Mouse (Mus musculus) c-Kit-positive CD71-positive TER-119-negative erythroid progenitor cells, embryonic 14.5 days (primary cell): Measurements from ENCODE around the gene Fam189a2.

Source experiments
- DNase-seq: peaks from one replicate; pipeline ENCODE4 v3.0.0-alpha.2; 2013; ENCODE audit warnings: low read depth

Fam189a2 gene

DNA sequence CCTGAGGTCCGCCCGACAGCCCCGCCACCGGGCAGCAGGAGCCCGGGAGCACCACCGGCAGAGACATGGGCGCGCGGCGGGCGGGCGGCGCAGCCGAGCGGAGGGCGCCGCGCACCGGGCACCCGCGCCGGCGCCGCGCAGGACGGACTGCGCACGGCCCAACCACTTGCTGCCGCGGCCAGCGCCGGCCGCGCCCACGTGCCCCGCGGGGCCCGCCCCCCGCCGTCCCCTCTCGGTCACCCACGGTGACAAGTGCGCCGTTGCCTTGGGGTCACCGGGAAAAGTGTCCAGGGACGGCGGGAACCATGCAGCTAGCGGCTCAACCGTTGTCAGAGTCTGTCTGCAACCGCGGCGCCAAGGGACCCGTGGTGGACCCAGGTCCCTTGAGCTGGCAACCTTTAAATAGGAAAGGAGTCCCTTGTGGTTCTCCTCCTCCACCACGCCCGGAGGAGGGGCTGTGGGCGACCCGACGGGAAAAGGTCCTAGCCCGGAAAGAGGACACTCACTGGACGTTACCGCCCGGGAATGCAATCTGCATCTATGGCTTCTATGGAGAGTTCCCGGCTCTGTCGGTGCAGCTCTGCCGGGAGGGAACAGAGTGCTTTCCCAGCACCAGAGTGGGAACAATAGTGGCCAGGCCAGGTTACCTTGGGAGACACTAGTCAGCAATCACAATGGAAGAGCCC, at the start of gene Fam189a2:
Fam189a2 (minus strand) TSS at position 149 of the 686 bp plus-strand sequence.
- no peak for DNase-seq

GRCm38 (mm10) chr19:24077658-24078057, 46.8 kb upstream of the Fam189a2 start:
- no peak for DNase-seq

- DNase-seq, result no peak
These were observed 45.7 kb upstream of the Fam189a2 start for GRCm38 (mm10) chr19:24076536-24076935.

DNA sequence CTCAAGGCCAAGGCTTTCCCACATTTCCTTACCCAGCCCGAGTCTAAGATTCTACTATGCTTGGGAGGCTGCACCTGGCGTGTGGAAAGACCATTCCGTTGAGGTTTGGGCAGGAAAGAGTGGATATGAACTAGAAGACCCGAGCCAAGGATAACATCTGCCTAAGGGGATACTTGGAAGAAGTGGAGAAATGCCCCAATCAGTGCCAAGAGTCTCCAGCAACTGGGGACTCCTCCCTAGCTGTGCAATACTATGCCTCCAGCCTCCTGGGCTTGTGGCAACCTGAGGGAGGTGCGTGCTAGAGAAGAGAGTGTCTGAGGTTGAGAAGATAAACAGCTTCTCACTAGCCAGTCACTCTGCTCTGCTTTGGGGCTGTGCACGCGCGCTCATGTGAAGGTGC, 45.1 kb upstream of the Fam189a2 start:
- DNase-seq, result no peak

DNA sequence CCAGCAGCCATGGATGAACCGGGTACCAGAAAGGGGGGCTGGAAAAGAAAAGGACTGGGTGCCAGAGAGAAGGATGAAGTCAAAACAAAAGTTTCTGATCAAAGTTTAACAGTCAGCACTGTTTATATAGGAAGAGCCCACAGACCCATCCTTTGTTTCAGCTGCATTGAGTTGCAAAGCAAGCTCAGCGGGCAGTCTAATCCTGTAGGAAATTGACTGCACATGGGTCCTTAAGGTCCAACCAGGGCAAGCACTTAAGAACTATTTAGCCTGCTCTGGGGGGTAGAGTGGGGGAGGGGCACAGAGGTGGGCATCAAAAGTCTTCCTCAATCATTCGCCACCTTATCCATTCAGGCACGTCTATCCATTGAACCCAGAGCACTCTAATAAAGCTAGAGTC, 42.3 kb upstream of the Fam189a2 start:
- no peak for DNase-seq

GRCm38 (mm10) chr19:24064348-24064895, 33.6 kb upstream of the Fam189a2 start:
- no peak for DNase-seq

GRCm38 (mm10) chr19:24063585-24063984, 32.8 kb upstream of the Fam189a2 start:
- no peak for DNase-seq

GRCm38 (mm10) chr19:24058851-24059250, 28.0 kb upstream of the Fam189a2 start:
- DNase-seq, result no peak

DNA sequence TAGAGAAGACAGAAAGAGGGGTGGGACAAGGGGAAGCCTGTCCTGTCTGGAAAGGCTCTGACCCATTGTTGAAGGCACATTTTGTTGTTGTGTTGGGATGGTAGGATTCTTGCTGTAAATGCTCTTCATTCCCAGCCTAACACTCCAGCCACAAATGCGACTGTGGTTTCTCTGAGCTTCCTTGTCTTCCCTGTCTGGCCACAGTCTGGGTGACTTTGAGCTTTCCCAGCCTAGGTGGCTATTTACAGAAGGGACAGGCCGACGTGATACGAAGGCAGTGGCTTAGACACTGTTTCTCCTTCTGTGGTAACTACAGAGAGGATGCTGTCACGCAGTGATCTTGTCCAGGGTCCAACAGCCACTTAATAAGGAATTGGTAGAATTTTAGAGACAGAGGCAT, 27.2 kb upstream of the Fam189a2 start:
- DNase-seq, result no peak

DNA sequence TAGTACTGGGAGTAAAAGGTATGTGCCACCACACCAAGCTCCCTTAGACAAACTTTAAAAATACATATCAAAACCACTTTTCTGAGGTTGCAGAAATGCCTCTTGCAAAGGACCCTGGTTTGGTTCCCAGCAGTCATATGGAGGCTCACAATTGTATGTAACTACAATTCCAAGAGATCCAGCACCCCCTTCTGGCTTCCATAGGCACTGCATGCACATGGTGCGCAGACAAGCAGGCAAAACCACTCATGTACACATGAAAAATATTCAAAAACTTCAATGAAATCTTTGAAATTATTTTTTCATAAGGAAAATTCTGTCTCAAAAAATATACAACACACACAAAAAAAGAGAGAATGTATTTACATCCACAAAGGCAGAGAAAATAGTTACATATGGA, 26.1 kb upstream of the Fam189a2 start:
- DNase-seq, result no peak

GRCm38 (mm10) chr19:24054904-24055303, 24.1 kb upstream of the Fam189a2 start:
- no peak for DNase-seq

GRCm38 (mm10) chr19:24054265-24054664, 23.4 kb upstream of the Fam189a2 start:
- DNase-seq, result no peak

DNA sequence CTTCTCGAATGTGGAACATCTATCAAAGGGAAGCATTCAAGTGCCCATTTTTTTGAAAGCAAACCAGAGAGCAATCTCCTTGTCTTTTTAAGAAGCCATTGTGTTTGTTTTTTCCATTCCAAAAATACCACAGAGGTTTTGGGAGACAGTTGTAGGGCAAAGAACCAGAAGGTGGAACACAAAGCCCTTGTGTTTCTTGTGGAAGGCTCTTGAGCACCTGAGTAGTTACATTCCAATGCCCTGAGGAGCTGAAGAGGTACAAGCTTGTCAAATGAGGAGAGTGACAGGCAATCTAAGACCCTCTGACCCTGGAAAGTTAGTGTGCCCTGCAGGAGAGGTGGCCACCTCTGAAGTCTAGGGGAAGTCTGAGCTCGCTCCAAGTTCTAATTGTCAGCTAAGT, 19.7 kb upstream of the Fam189a2 start:
- no peak for DNase-seq

GRCm38 (mm10) chr19:24049329-24049728, 18.5 kb upstream of the Fam189a2 start:
- no peak for DNase-seq

- DNase-seq, result no peak
These were observed 15.7 kb upstream of the Fam189a2 start for GRCm38 (mm10) chr19:24046395-24046993.

DNA sequence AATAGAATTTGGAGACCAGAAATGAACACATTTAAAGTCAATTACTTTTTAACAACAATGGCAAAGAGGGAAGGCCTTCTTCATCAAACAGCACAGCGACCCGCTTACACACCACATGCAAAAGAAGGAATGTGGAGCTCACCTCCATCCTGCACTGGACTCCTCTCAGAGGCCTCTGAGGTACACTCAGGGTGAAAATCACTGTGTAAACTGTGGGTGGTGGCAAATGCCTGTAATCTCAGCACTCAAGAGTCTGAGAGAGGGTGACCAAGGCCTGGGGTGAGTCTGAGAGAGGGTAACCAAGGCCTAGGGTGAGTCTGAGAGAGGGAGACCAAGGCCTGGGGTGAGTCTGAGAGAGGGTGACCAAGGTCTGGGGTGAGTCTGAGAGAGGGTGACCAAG, 11.6 kb upstream of the Fam189a2 start:
- DNase-seq, result no peak

DNA sequence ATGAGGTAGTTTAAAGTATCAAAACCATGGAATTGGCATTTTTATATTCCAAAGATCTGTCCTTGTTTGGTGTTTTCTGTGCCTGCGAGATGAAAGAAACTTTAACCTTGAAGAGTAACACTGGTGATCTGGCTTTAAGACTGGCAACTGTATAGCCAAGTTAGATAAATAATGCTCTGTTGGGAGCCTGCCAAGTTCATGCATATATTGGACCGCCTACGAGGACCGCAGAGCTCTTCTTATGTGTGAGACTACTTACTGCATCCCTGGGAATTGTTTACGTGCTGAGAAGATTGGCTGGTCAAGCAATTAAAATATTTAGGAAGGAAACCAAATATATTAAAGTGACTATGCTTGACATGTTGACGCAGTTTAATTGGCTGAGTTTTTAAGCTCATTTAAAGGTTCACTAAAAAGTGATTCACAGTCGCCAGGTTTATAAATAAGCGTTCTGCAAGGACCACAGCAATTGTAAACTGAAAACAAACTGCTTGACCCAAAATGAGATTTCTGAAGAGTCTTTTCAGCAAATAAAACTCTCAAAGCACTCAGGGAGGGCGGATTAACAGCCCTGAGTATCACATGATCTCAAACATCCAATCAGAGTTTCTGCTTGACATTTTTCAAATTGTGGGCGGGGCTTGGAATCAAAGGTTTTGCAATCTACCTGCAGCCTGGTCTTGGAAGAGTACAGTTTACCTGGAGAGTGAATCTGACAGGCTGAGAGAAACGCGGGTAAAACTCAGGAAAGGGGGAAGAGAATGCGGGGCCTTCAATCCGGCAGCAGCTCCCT, 8.4 kb upstream of the Fam189a2 start:
- no peak for DNase-seq

DNA sequence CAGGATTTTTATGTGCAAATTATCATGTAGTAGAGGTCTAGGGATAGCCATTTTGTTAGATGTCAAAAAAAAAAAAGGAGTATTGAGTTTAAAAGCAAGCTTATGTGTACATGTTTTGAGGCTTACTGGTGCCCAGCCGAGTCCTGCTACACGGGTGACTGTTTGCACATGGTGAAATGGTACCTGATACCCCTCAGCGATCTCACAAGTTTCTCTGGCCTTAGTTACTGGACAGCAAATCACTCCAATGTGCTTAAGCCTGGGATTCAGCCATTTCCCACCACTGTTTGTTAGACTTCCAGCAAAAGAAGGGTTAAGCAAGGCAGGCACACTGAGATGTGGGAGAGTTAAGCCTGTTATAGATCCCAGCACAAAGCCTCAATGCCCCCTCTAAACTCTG, 3.5 kb upstream of the Fam189a2 start:
- no peak for DNase-seq

DNA sequence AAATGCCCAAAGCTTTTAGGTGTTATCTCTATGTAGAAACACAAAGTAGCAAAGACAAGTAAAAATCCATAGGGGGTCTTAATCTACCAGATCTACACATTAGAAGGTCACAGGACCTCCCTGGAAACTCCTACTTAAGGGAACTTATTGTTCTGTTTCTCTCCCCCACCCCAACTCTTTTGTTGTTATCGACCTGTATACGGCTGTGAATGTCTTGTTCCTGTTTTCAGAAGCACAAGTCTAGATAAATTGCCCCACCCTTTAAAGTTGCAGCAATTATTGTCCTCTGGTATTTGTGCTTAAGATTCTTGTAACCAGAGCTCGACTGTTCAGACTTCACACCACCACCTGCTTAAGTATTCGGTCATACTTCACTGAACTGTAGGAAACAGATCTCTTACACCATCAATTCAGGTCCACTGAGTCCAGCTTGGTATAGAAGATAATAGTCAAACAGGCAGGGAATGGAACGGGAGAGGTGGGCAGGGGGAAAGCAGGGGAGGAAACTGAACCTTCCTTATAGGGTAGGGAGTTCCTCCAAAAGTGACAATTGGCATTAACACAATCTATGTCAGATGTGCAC, 1.9 kb upstream of the Fam189a2 start:
- no peak for DNase-seq

DNA sequence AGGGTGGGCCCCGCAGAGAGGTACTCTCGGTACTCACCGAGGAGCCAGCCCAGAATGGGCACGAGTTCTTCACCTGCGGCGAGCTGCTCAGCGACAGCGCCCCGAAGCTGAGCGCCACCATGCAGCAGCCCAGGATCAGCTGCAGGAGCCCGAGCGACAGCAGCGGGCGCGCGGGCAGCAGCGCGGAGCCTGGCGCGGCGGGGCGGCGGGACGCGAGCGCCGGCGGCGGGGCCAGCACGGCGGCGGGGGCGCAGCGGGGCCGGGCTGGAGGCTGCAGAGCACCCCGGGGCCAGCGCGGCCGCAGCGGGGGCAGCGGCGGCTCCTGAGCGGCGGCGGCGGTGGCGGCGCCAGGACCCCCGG, 328 bp downstream of the Fam189a2 start:
- DNase-seq, result no peak

DNA sequence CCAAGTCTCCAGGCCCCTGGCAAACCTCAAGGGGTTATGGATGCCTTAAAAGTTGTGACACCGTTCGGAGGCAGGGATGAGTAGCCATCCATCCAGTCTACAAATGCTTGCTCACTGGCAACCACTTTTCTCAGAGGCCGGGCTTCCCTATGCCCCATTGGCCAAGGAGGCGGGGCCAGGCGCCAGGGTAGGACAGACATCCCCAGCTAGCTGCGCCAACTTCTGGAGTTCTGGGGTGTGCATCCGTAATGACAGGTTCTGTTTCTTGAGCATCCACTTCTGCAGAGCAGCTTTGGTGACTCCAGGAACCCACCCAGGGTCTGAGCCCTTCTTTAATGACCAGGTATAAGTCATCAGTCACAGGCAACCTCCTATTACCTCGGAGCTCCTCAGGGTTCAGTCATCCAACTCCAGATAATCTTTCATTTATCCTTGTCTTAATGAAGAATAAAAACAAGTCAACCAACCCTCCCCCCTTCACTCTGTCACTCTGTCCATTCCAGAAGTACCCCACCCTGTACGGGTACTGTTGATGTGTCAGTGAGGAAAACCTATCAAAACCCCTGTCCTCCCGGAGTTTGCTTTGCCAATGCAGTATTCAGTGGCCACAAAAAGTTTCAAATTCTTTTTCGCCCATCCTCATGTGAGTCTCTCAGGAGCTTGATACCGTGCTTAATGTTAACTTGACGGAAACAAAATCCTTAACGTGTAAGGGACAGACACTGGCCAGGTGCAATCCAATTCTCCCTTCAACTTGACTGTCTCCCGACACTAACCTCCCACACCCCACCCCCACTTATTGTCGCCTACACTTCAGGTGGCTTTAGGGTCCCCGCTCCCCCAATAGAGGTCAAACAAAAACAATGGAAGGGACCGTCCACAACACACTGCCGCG, 956 bp downstream of the Fam189a2 start:
- DNase-seq, result no peak

GRCm38 (mm10) chr19:24025876-24026275, 4.9 kb downstream of the Fam189a2 start:
- DNase-seq, result no peak
